Mouse (Mus musculus) bone marrow, adult 2 months (tissue): Measurements from ENCODE around the gene Tekt4. TPM values are rescaled to one million over a fixed set of nuclear protein-coding genes. Genes with fewer than 3 reads are reported as not detected.

ENCODE experiments used
- H3K27ac ChIP-seq: fragments of 200-500 bp; 2 replicates; pipeline ENCODE4 v1.5.1; 2012; ENCODE audit warnings: low read depth, mild to moderate bottlenecking, control low read depth, inconsistent platforms, low read length; ENCODE audit not compliant: control insufficient read depth, poor library complexity, insufficient read depth
- H3K4me1 ChIP-seq: fragments of 200-500 bp; 2 replicates; pipeline ENCODE4 v1.6.1; 2011; ENCODE audit warnings: low read length; ENCODE audit not compliant: control insufficient read depth, insufficient read depth
- H3K4me3 ChIP-seq: fragments of 200-500 bp; replicated peaks from 2 replicates; pipeline ENCODE3; 2011; ENCODE audit warnings: mild to moderate bottlenecking, low read depth, low read length, control low read depth; ENCODE audit not compliant: control insufficient read depth
- CTCF ChIP-seq: fragments of 200-500 bp; IDR thresholded peaks from 2 replicates; pipeline ENCODE4 v1.5.1; 2011; ENCODE audit warnings: low read length, control low read depth; ENCODE audit not compliant: control insufficient read depth, insufficient read depth
- POLR2A ChIP-seq: fragments of 200-500 bp; IDR thresholded peaks from 2 replicates; pipeline ENCODE4 v1.6.1; 2011; ENCODE audit warnings: low read depth, mild to moderate bottlenecking, control low read depth, low read length, borderline replicate concordance; ENCODE audit not compliant: control insufficient read depth
- WGBS: fragments of 180-500 bp; shearing (Covaris S2); methylation state at CpG from one replicate; pipeline ENCODE4 v1.1.7; 2018; 5-methylcytosine and 5-hydroxymethylcytosine counted together
- polyA plus RNA-seq: library from polyadenylated mRNA; stranded (reverse); fragments of >200 nt; gene quantifications from 2 replicates; pipeline ENCODE4 v1.2.4, GENCODE M21; 2011; ENCODE audit warnings: low replicate concordance; ENCODE audit not compliant: missing spikeins, insufficient read depth, insufficient read length

Gene Tekt4
- polyA plus RNA-seq, 1 experiment = not detected

DNA sequence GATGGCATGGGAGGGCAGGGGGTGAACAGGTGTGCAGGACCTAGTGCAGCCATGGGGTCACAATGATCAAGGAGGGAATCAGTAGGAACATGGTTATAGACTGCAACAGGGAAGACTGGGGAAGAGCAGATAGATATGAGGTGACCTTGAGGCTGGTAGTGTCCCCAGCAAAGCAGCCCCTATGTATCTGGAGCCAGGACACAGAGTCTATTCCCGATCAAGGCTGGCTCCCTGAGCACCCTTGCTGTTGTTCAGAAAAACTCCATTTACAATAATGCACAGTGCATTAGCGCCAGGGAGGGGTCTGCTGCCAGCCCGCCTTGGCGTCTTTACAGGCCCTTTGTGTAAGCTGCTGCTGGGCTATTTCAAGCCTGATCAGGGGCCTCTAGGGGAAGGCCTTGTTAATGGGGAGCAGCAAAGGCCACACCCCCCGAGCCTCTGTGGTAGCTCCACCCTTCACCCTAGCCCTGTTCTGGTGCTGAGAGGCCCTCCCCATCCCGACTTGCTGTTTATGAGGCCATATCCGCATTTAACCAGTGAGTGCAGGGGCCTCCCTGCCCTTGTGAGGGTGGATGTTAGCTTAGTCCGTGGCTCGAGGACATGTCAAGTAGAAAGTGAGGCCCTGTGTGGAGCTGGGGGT is 7.9 kb downstream of the Tekt4 start:
- no peak for TF ChIP-seq CTCF
- TF ChIP-seq POLR2A = no peak
- no peak overlapping the region for H3K4me3 ChIP-seq
- 33% methylated on average over 9 of the region's 9 CpGs for whole genome bisulfite sequencing
- H3K27ac ChIP-seq = no peak overlapping the region
- H3K4me1 ChIP-seq = no peaks in the 10 kb centered on the region

DNA sequence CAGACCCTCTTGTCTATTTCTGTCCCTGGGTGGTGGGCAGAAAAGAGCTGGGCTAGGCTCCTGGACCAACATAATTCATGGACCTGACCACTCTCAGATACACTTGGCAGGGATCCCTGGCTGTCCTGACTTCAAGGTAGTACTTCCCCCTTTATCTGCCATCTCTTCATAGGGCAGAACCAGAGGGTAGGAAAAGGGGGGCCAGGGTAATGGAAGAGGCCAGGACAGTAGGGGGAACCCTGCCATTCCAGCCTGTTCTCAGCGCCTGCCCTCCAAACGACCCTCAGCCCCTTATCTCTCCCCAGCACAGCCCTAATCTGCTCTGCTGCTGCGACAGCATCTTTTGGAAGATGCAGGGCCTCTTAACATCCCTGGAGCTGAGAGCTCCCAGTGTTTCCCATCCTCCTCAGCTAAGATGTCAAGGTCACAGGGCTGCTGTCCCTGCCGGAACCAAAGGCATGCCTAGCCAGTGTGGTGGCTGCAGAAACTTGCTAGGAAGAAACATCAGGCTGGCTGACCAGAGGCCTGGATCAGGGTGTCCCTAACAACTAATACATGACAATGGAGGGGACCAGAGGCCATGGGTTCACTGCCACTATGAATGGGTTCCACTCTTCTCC is 9.0 kb downstream of the Tekt4 start:
- TF ChIP-seq POLR2A = no peak
- TF ChIP-seq CTCF = no peak

DNA sequence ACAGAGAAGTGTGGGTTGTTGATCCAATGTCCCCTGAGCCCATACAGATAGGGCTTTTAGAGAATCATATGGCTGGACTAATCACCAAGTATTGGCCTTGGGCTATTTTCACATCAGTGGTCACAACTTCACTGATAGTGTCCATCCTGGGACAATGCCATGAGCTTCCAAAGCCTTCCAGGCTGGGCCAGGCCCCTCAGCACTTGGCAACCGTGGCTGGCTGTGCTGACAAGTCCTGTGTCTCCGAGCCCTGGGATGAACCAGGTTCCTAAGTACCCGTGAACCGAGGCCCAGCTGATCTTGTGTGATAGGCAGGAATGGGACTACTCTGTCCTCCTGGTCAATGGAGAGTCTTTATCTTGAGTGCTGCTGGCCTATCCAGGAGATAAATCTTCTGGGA is 9.7 kb downstream of the Tekt4 start:
- WGBS = 72% methylated on average over 4 of the region's 4 CpGs

More for the DNA sequence above, 9.0 kb downstream of the Tekt4 start:
- 55% methylated on average over 4 of the region's 4 CpGs for WGBS
- Histone ChIP-seq H3K27ac (no peak overlapping the region), H3K4me1 (no peaks in the 10 kb centered on the region), H3K4me3 (no peak overlapping the region)

DNA sequence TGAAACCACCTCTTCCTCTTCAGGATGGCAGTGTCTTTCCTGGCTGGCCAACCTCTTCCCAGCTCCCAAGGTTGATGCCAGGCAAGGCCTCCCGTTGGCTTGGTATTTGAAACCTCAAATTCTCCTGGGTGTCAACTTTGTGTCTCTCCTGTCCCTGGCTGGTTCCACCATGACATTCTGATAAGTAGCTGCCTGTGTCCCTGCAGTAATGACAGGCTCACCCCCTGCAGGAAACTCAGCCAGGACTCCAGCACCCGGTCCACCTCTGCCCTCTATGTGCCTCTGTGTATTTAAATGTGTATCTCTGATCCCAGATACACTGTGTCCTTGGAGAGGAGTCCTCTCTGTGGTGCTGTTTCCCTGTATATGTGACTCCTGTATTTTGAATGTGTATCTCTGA is 11.8 kb downstream of the Tekt4 start:
- Histone ChIP-seq H3K4me3 (no peak overlapping the region), H3K4me1 (no peaks in the 10 kb centered on the region), H3K27ac (no peak overlapping the region)
- WGBS = 58% methylated on average over 2 of the region's 2 CpGs
- TF ChIP-seq CTCF (no peak), POLR2A (no peak)

More for the DNA sequence above, 9.7 kb downstream of the Tekt4 start:
- H3K4me1 ChIP-seq = no peaks in the 10 kb centered on the region
- H3K4me3 ChIP-seq = no peak overlapping the region
- no peak for TF ChIP-seq CTCF
- no peak for TF ChIP-seq POLR2A
- no peak overlapping the region for H3K27ac ChIP-seq

DNA sequence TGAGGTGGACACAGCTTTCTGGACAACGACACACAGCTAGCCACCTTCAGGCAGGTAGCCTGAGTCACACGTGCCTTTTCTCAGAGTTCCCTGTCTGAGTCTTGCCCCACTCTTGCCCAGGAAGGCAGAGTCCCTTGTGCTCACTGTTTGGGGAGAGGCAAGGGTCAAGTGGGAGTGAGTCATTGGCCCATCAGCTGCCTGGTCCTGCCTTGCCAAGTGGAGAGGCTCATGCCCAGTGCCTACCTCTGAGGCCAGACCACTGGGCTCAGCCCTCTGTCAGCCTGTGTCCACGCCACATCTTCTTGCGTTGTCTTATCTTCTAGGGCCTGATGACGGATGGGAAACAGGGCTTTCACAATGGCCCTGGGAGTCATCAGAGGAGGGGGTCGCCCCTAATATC is 13.4 kb downstream of the Tekt4 start:
- WGBS = 54% methylated on average over 6 of the region's 6 CpGs
- TF ChIP-seq CTCF (no peak), POLR2A (no peak)
- Histone ChIP-seq H3K4me3 (no peak overlapping the region), H3K27ac (no peak overlapping the region), H3K4me1 (no peaks in the 10 kb centered on the region)

DNA sequence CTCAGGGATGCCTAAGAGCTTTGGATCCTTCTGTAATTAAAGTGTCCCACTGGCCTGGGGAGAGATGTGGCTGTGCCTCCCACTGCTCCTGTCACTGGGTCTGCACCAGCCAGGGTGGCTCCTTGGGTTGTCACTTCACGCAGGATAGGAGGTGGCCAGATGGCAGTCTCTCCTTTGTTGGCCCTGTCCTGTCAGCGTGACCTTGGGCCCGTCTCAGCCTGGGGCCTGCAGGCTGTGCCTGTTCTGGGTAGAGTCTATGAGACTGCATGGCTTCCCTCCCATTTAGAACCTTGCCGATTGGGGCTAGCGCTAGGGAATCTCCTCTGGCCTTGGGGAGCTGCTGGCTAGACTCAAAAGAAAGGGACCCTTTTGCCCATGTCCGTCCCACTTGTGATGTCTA is 13.9 kb downstream of the Tekt4 start:
- Histone ChIP-seq H3K27ac (no peak overlapping the region), H3K4me1 (no peaks in the 10 kb centered on the region), H3K4me3 (no peak overlapping the region)
- 68% methylated on average over 6 of the region's 6 CpGs for WGBS
- no peak for TF ChIP-seq POLR2A
- no peak for TF ChIP-seq CTCF

DNA sequence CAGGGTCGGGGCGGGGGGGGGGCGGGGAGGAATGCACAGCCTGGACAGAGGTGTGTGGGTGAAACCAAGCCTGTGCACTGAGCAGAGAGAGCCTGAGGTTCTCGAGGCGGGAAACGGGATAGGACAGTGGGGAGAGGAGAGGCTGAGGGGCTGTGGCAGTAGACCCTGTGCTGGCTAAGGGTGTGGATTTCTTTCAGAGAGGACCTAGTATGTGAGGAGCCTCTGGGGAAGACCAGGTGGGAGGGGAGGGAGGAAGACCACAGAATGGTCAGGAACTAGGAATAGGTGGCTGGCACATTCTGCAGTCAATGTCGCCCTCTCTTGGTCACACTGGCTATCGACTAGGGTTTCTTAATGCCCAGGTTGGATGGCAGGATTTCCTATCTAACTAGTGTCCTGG is 15.4 kb downstream of the Tekt4 start:
- no peaks in the 10 kb centered on the region for H3K4me1 ChIP-seq
- 28% methylated on average over 8 of the region's 8 CpGs for WGBS
- H3K27ac ChIP-seq = no peak overlapping the region
- H3K4me3 ChIP-seq = no peak overlapping the region
- TF ChIP-seq CTCF (peak; percentile 61), POLR2A (no peak)

DNA sequence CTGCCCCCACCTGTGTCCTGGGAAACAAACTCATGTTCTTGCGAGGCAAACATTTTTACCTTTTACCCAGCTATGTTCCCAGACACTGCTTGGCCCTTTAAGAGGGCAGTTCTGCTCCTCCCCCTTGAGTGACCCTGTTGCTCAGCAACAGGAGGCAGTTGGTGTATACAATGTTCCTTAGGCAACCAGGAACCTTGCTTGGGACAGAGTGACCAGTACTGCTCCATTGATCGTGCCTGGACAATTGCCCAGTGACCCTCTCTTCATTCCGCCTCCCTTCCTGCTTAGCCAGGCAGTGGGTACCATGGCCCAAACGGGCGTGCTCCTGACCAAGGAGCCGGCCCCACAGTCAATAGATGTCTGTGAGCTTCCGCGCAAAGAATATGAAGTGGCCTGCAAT is 17.0 kb downstream of the Tekt4 start:
- WGBS = 47% methylated on average over 8 of the region's 8 CpGs
- H3K27ac ChIP-seq = no peak overlapping the region

More for the DNA sequence above, 17.0 kb downstream of the Tekt4 start:
- no peak for TF ChIP-seq POLR2A
- TF ChIP-seq CTCF = no peak
- no peak overlapping the region for H3K4me3 ChIP-seq
- H3K4me1 ChIP-seq = no peaks in the 10 kb centered on the region
